ENCODE assay signal across 1 mouse cellular context in the genomic region with DNA sequence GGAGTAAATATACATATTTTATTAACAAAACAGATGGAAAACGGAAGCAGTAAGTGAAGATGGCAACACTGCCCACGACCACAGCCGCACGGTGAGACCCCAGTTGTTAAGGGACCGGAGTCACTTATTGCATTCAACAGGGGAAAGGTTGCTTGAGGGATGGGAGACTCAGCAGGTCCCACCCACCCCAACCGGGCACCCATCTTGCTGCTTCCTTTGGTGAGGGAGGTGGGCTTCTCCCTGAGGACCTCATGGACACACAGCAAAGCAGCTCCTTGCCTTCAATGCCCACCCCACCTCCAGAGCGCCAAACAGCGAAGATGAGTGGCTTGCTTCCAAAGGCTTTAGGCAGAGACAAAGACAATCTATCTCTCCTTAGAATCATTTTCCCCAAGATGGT.
TF ChIP-seq lines count a peak whose summit lies in the region.

No protein-coding gene starts in this region.

TF ChIP-seq in myocyte, 11 proteins besides CTCF, POLR2A, EP300 and RAD21:
- no peak for TF ChIP-seq MAX (IDR thresholded peaks at IDR 0.05; ENCODE audit: low read depth)
- no peak for TF ChIP-seq E2F4 (IDR thresholded peaks at IDR 0.05; ENCODE audit: insufficient read depth)
- no peak for TF ChIP-seq TCF12 (IDR thresholded peaks at IDR 0.05; ENCODE audit: insufficient read depth, poor library complexity, severe bottlenecking)
- no peak for TF ChIP-seq MYOG (IDR thresholded peaks at IDR 0.05; ENCODE audit: control insufficient read depth in 1 of 3, insufficient read depth in 1 of 3, insufficient read length in 2 of 3, low read depth in 2 of 3)
- no peak for TF ChIP-seq MYOD1 (IDR thresholded peaks at IDR 0.05; ENCODE audit: control insufficient read depth in 1 of 3, insufficient read length in 2 of 3, low read depth in 2 of 3)
- TF ChIP-seq REST (IDR thresholded peaks at IDR 0.05; ENCODE audit: insufficient read depth, insufficient read length) = no peak
- TF ChIP-seq USF1 (IDR thresholded peaks at IDR 0.05; ENCODE audit: low read depth) = no peak
- no peak for TF ChIP-seq CEBPB (IDR thresholded peaks at IDR 0.05; ENCODE audit: insufficient read depth, poor library complexity, severe bottlenecking)
- TF ChIP-seq POLR2AphosphoS2 (IDR thresholded peaks at IDR 0.05; ENCODE audit: insufficient read length, low read depth) = no peak
TF ChIP-seq in myocyte: peak in this region for 0.
